Mouse (Mus musculus) midbrain, embryonic 11.5 days (tissue): ENCODE data around the gene Epb41l5. TPM values are rescaled to one million over a fixed set of nuclear protein-coding genes. Genes with fewer than 3 reads are reported as not detected.

Experiments
- ATAC-seq: fragments of 200-750 bp; cut with Nextera tagmentation; 2 replicates; pipeline ENCODE4 v1.8.0; 2017; ENCODE audit warnings: moderate TSS enrichment, moderate library complexity; ENCODE audit not compliant: low FRiP score
- DNase-seq: peaks from one replicate; pipeline ENCODE4 v3.0.0; 2015; ENCODE audit warnings: low spot score; ENCODE audit errors: missing footprints
- H3K27ac ChIP-seq: fragments of 300-500 bp; sonication (generic); 2 replicates; pipeline ENCODE4 v1.5.1; 2014; ENCODE audit warnings: low read depth, low read length
- H3K27me3 ChIP-seq: fragments of 300-500 bp; sonication (generic); 2 replicates; pipeline ENCODE4 v1.6.1; 2014; ENCODE audit warnings: mild to moderate bottlenecking, low read length, moderate library complexity, mixed read lengths; ENCODE audit not compliant: control insufficient read depth, insufficient read depth
- H3K36me3 ChIP-seq: fragments of 300-500 bp; sonication (generic); 2 replicates; pipeline ENCODE4 v1.6.1; 2014; ENCODE audit warnings: mild to moderate bottlenecking, low read length, moderate library complexity, mixed read lengths; ENCODE audit not compliant: control insufficient read depth, insufficient read depth
- H3K4me1 ChIP-seq: fragments of 300-500 bp; sonication (generic); 2 replicates; pipeline ENCODE4 v1.6.1; 2014; ENCODE audit warnings: low read length; ENCODE audit not compliant: control insufficient read depth, insufficient read depth
- H3K4me2 ChIP-seq: fragments of 300-500 bp; sonication (generic); 2 replicates; pipeline ENCODE4 v1.6.1; 2014; ENCODE audit warnings: mild to moderate bottlenecking, moderate library complexity
- H3K4me3 ChIP-seq: fragments of 300-500 bp; sonication (generic); 2 replicates; pipeline ENCODE4 v1.5.1; 2014; ENCODE audit warnings: low read depth, low read length
- H3K9ac ChIP-seq: fragments of 300-500 bp; sonication (generic); 2 replicates; pipeline ENCODE4 v1.6.1; 2014; ENCODE audit warnings: low read length
- H3K9me3 ChIP-seq: fragments of 300-500 bp; sonication (generic); 2 replicates; pipeline ENCODE4 v1.6.1; 2016; ENCODE audit warnings: low read length; ENCODE audit not compliant: control insufficient read depth
- WGBS: fragments of 180-500 bp; shearing (Covaris S2); extraction: QIAGEN DNeasy Blood & Tissue Kit; methylation state at CpG from one replicate; pipeline ENCODE4 v1.1.7; 2014; 5-methylcytosine and 5-hydroxymethylcytosine counted together
- polyA plus RNA-seq: library from polyadenylated mRNA; unstranded; fragments of >200 nt; fragmentation: Nextera tagmentation; extraction: Ambion mirVana; gene quantifications from 2 replicates; pipeline ENCODE4 v1.2.1, GENCODE M21; 2014

Gene Epb41l5
- polyA plus RNA-seq, 1 experiment from 2014 or later = 48.9 TPM

- ATAC-seq (no peak), DNase-seq (no peak)
- WGBS = 73% methylated on average over 2 of the region's 2 CpGs
- Histone ChIP-seq H3K4me2 (no peak overlapping the region), H3K4me3 (no peak overlapping the region), H3K36me3 (no peaks in the 10 kb centered on the region), H3K27me3 (no peaks in the 10 kb centered on the region), H3K9ac (no peak overlapping the region), H3K4me1 (peaks cover 4% of the 10 kb centered on the region; the same call in 1 of the 2 replicates), H3K9me3 (no peaks in the 10 kb centered on the region), H3K27ac (no peak overlapping the region)
Measured at GRCm38 (mm10) chr1:119649627-119650026, 827 bp upstream of the Epb41l5 start.

DNA sequence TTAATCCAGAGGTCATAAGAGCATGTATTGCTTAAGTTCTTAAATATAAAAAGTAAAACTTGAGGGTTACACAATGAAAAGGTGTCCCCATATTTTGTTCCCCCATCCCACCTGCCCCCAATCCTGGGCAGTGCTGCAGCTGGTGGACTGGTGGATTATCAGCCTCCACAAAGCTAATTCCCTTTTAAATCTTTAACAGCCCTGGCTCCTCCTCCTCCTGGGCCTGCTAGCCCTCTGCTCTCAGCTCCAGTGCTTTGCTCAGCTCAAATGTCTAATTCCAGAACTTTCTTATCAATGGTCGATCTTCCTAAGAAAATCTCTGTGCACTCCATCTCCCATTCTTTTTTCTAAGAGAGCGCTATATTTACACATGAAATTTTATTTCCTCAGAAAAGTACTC is 2.4 kb downstream of the Epb41l5 start:
- H3K36me3 ChIP-seq = no peaks in the 10 kb centered on the region
- no peak overlapping the region for H3K4me3 ChIP-seq
- H3K27me3 ChIP-seq = no peaks in the 10 kb centered on the region
- no peak for ATAC-seq
- peaks cover 4% of the 10 kb centered on the region; the same call in 1 of the 2 replicates for H3K4me1 ChIP-seq
- WGBS = 59% methylated on average over 2 of the region's 2 CpGs
- H3K9ac ChIP-seq = no peak overlapping the region
- H3K9me3 ChIP-seq = no peaks in the 10 kb centered on the region
- peak overlapping the region; percentile 13; the same call in 1 of the 2 replicates for H3K4me2 ChIP-seq
- no peak overlapping the region for H3K27ac ChIP-seq
- peak; percentile 83 for DNase-seq

GRCm38 (mm10) chr1:119642367-119642766 is 6.4 kb downstream of the Epb41l5 start:
- DNase-seq (peak; percentile 90), ATAC-seq (peak; percentile 84)
- 37% methylated on average over 12 of the region's 12 CpGs for WGBS
- Histone ChIP-seq H3K9ac (no peak overlapping the region), H3K36me3 (no peaks in the 10 kb centered on the region), H3K27ac (no peak overlapping the region), H3K4me3 (no peak overlapping the region), H3K4me1 (peaks cover 4% of the 10 kb centered on the region; the same call in 1 of the 2 replicates), H3K9me3 (no peaks in the 10 kb centered on the region), H3K4me2 (no peak overlapping the region), H3K27me3 (no peaks in the 10 kb centered on the region)

DNA sequence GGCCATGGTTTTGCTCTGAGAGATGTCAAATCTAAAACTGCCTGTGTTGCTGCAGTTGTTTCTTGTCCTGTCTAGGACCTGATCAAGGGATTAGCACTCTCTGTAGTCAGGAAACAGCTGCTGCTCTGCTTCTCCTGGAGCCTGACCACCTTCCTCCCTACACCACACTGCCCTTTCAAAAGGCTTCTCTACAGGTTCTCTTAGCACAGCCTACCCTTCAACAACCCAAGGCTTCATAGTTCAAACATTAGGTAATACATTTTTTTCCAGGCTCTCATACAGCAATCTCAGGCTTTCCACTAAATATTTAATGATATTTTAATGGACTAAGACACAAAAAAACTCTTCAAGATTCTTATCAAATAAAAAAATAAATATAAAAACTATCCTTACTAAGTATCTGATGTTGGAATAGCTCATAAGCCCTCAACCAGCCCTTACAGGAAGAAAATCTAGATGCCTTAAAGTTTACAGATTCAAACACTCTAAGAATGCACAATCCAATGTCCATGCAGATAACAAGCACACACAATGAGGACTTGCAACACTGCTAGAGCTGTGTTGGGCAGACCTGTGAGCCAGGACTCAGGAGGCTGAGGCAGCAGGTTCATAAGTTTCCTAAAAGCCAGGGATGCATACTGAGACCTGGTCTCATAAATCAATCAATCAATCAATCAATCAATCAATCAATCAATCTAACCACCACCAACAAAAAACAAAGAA is 7.5 kb downstream of the Epb41l5 start:
- no peak overlapping the region for H3K4me3 ChIP-seq
- no peak for ATAC-seq
- no peaks in the 10 kb centered on the region for H3K27me3 ChIP-seq
- H3K36me3 ChIP-seq = peaks cover 2% of the 10 kb centered on the region; the same call in 1 of the 2 replicates
- no peak overlapping the region for H3K9ac ChIP-seq
- H3K4me1 ChIP-seq = peaks cover under 1% of the 10 kb centered on the region; the same call in 1 of the 2 replicates
- no peaks in the 10 kb centered on the region for H3K9me3 ChIP-seq
- DNase-seq = peak; percentile 57
- no peak overlapping the region for H3K4me2 ChIP-seq
- no peak overlapping the region for H3K27ac ChIP-seq

GRCm38 (mm10) chr1:119640006-119640405 is 8.8 kb downstream of the Epb41l5 start:
- no peak overlapping the region for H3K27ac ChIP-seq
- H3K36me3 ChIP-seq = peaks cover 2% of the 10 kb centered on the region; the same call in 1 of the 2 replicates
- ATAC-seq = no peak
- no peaks in the 10 kb centered on the region for H3K9me3 ChIP-seq
- peak; percentile 53 for DNase-seq
- WGBS = 89% methylated on average over 2 of the region's 2 CpGs
- no peaks in the 10 kb centered on the region; the same call in 1 of the 2 replicates for H3K4me1 ChIP-seq
- no peak overlapping the region for H3K9ac ChIP-seq
- no peak overlapping the region for H3K4me2 ChIP-seq
- no peak overlapping the region for H3K4me3 ChIP-seq
- H3K27me3 ChIP-seq = no peaks in the 10 kb centered on the region

- DNase-seq (no peak), ATAC-seq (no peak)
- 89% methylated on average over 6 of the region's 6 CpGs for WGBS
- Histone ChIP-seq H3K9me3 (no peaks in the 10 kb centered on the region), H3K27me3 (no peaks in the 10 kb centered on the region), H3K4me1 (peaks cover 2% of the 10 kb centered on the region; the same call in 1 of the 2 replicates), H3K4me2 (no peak overlapping the region), H3K36me3 (peaks cover 2% of the 10 kb centered on the region; the same call in 1 of the 2 replicates), H3K4me3 (no peak overlapping the region), H3K27ac (no peak overlapping the region), H3K9ac (no peak overlapping the region)
Measured at GRCm38 (mm10) chr1:119637188-119638023, 11.4 kb downstream of the Epb41l5 start.

DNA sequence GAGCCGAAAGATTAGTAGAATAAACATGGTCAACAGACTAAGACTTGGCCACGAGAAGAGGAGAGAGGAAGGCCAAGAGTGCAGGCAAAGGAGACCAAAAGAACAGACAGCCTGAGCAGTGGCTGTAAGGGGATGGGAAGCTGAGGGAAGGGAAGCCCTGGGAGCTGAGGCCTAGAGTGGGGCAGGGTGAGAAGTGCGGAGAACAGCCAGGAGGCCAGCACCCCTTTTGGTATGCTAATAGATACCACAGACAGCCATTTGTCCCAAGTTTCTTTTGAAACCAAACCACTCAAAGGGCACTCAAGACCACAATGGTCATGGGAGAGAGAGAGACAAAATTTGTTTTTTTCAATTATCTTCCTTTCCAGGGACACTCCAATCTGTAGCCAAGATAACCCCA is 14.1 kb downstream of the Epb41l5 start:
- Histone ChIP-seq H3K36me3 (peaks cover 5% of the 10 kb centered on the region; the same call in 1 of the 2 replicates), H3K4me1 (peaks cover 2% of the 10 kb centered on the region; the same call in 1 of the 2 replicates), H3K9ac (no peak overlapping the region), H3K27me3 (no peaks in the 10 kb centered on the region), H3K4me2 (no peak overlapping the region), H3K9me3 (no peaks in the 10 kb centered on the region), H3K4me3 (no peak overlapping the region), H3K27ac (no peak overlapping the region)
- ATAC-seq = 0 out of 2 replicates have a peak, but pooled peaks have one; percentile 48
- WGBS = 43% methylated on average over 3 of the region's 3 CpGs
- no peak for DNase-seq

DNA sequence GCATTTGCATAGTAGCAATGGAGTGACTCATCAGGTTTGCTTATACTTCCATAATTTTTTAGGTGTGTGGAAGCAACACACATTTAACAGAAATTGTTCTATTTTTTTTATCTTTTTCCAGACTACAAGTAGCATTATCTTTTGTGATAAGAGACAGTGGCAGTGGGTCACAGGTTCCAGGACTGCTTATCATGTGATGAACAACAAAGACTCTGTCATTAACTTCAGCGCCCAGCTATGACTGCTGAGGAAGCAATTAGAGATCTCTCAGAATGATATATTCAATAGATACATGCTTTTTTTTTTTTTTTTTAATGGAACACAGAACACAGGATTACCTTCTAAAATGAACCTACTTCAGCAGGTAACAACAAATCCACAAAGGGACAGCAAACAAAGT is 18.4 kb downstream of the Epb41l5 start:
- ATAC-seq = no peak
- 86% methylated on average over 1 of the region's 1 CpGs for WGBS
- no peak overlapping the region for H3K4me2 ChIP-seq
- H3K36me3 ChIP-seq = 0 out of 2 replicates have a peak, but pooled peaks cover 3% of the 10 kb centered on the region
- no peak overlapping the region for H3K27ac ChIP-seq
- peaks cover 5% of the 10 kb centered on the region for H3K4me1 ChIP-seq
- no peak overlapping the region for H3K9ac ChIP-seq
- DNase-seq = no peak
- H3K4me3 ChIP-seq = no peak overlapping the region
- H3K27me3 ChIP-seq = no peaks in the 10 kb centered on the region
- H3K9me3 ChIP-seq = no peaks in the 10 kb centered on the region

DNA sequence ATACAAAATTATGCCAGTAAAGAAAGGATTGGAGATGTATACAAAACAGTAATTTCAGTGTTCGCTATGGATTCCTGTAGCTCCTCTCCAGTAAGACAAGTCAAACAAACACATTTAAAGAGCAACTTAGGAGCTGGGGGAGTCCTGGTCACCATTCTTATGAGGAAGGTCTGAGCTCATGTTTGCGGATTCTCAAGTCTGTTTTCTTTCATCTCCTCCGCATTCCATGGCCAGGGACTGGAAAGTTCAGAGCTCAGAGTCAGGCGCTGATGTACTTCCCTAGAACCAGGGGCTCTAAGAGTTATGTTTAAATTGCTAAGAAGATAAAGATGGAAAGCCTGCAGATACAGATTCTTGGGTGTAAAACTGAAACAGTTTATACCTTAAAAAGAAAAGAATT is 22.0 kb downstream of the Epb41l5 start:
- Histone ChIP-seq H3K4me1 (peaks cover 2% of the 10 kb centered on the region; the same call in 1 of the 2 replicates), H3K4me2 (no peak overlapping the region), H3K27ac (no peak overlapping the region), H3K9ac (no peak overlapping the region), H3K9me3 (no peaks in the 10 kb centered on the region), H3K36me3 (no peaks in the 10 kb centered on the region), H3K4me3 (no peak overlapping the region), H3K27me3 (no peaks in the 10 kb centered on the region)
- ATAC-seq (no peak), DNase-seq (no peak)
- WGBS = 82% methylated on average over 4 of the region's 4 CpGs
